Mouse (Mus musculus) midbrain, postnatal 0 days (tissue): ENCODE results near the gene Nfia. TPM values are rescaled to one million over a fixed set of nuclear protein-coding genes. Genes with fewer than 3 reads are reported as not detected.

Experiments
- ATAC-seq: fragments of 200-750 bp; cut with Nextera tagmentation; 2 replicates; pipeline ENCODE4 v1.8.0; 2017; ENCODE audit warnings: moderate number of reproducible peaks, mild to moderate bottlenecking, moderate TSS enrichment, moderate library complexity; ENCODE audit not compliant: low FRiP score
- DNase-seq: peaks from one replicate; pipeline ENCODE4 v3.0.0-alpha.2; 2015; ENCODE audit warnings: low spot score
- H3K27ac ChIP-seq: fragments of 300-500 bp; sonication (generic); 2 replicates; pipeline ENCODE4 v1.5.1; 2014; ENCODE audit warnings: low read depth, mild to moderate bottlenecking, low read length, mixed read lengths
- H3K27me3 ChIP-seq: fragments of 300-500 bp; sonication (generic); 2 replicates; pipeline ENCODE4 v1.6.1; 2014; ENCODE audit warnings: low read length, control low read depth, mixed read lengths; ENCODE audit not compliant: insufficient read depth
- H3K36me3 ChIP-seq: fragments of 300-500 bp; sonication (generic); 2 replicates; pipeline ENCODE4 v1.6.1; 2014; ENCODE audit warnings: low read length, control low read depth, mixed read lengths; ENCODE audit not compliant: insufficient read depth
- H3K4me1 ChIP-seq: fragments of 300-500 bp; sonication (generic); 2 replicates; pipeline ENCODE4 v1.6.1; 2014; ENCODE audit warnings: mild to moderate bottlenecking, control low read depth, antibody characterized with exemption, low read length, mixed read lengths; ENCODE audit not compliant: insufficient read depth
- H3K4me2 ChIP-seq: fragments of 300-500 bp; sonication (generic); 2 replicates; pipeline ENCODE4 v1.6.1; 2014; ENCODE audit warnings: low read depth, mild to moderate bottlenecking, low read length, mixed read lengths; ENCODE audit not compliant: poor library complexity, severe bottlenecking
- H3K4me3 ChIP-seq: fragments of 300-500 bp; sonication (generic); 2 replicates; pipeline ENCODE4 v1.5.1; 2014; ENCODE audit warnings: low read depth, mild to moderate bottlenecking, low read length, moderate library complexity
- H3K9ac ChIP-seq: fragments of 300-500 bp; sonication (generic); replicated peaks from 2 replicates; pipeline ENCODE4 v1.6.1; 2014; ENCODE audit warnings: mild to moderate bottlenecking, low read length, moderate library complexity, mixed read lengths; ENCODE audit not compliant: poor library complexity, severe bottlenecking
- H3K9me3 ChIP-seq: fragments of 300-500 bp; sonication (generic); 2 replicates; pipeline ENCODE4 v1.6.1; 2016; ENCODE audit warnings: low read length, control low read depth
- CTCF ChIP-seq: IDR thresholded peaks from 2 replicates; pipeline ENCODE4 v1.5.1; 2016; ENCODE audit warnings: antibody characterized with exemption, mild to moderate bottlenecking
- WGBS: fragments of 180-500 bp; shearing (Covaris S2); extraction: QIAGEN DNeasy Blood & Tissue Kit; methylation state at CpG from one replicate; pipeline ENCODE4 v1.1.7; 2014; 5-methylcytosine and 5-hydroxymethylcytosine counted together
- polyA plus RNA-seq: library from polyadenylated mRNA; unstranded; fragments of >200 nt; fragmentation: Nextera tagmentation; extraction: Ambion mirVana; gene quantifications from 2 replicates; pipeline ENCODE4 v1.2.1, GENCODE M21; 2015
- total RNA-seq: library from RNA; depleted of rRNA; stranded (reverse); fragments of >200 nt; gene quantifications from 2 replicates; pipeline ENCODE4 v1.2.3, GENCODE M21; 2014

Nfia gene
- total and polyA plus RNA-seq, 2 experiments from 2014 or later: 35.7 to 51.7 TPM

- DNase-seq (no peak), ATAC-seq (no peak)
- H3K4me2 ChIP-seq: no peak overlapping the region
- no peaks in the 10 kb centered on the region for H3K9me3 ChIP-seq
- no peaks in the 10 kb centered on the region for H3K36me3 ChIP-seq
- WGBS: 89% methylated on average over 5 of the region's 5 CpGs
- no peak overlapping the region for H3K27ac ChIP-seq
- TF ChIP-seq CTCF: no peak
- no peak overlapping the region for H3K4me3 ChIP-seq
- no peaks in the 10 kb centered on the region; the same call in 1 of the 2 replicates for H3K4me1 ChIP-seq
- no peaks in the 10 kb centered on the region for H3K27me3 ChIP-seq
- H3K9ac ChIP-seq: no peak overlapping the region
Observed at GRCm38 (mm10) chr4:97914761-97915160, 142.2 kb downstream of the Nfia start.

- TF ChIP-seq CTCF: no peak
- WGBS: 47% methylated on average over 6 of the region's 6 CpGs
- DNase-seq: no peak
- no peak overlapping the region for H3K27ac ChIP-seq
- no peaks in the 10 kb centered on the region for H3K36me3 ChIP-seq
- H3K9ac ChIP-seq: no peak overlapping the region
- H3K4me3 ChIP-seq: no peak overlapping the region
- no peaks in the 10 kb centered on the region for H3K27me3 ChIP-seq
- no peaks in the 10 kb centered on the region; the same call in 1 of the 2 replicates for H3K4me1 ChIP-seq
- H3K4me2 ChIP-seq: no peak overlapping the region
- ATAC-seq: no peak
- no peaks in the 10 kb centered on the region for H3K9me3 ChIP-seq
Observed at GRCm38 (mm10) chr4:97917568-97917967, 145.0 kb downstream of the Nfia start.

GRCm38 (mm10) chr4:97918675-97919074 lies 146.1 kb downstream of the Nfia start:
- Histone ChIP-seq H3K27ac (no peak overlapping the region), H3K36me3 (no peaks in the 10 kb centered on the region), H3K27me3 (no peaks in the 10 kb centered on the region), H3K4me1 (no peaks in the 10 kb centered on the region; the same call in 1 of the 2 replicates), H3K4me2 (no peak overlapping the region), H3K9ac (no peak overlapping the region), H3K9me3 (no peaks in the 10 kb centered on the region), H3K4me3 (no peak overlapping the region)
- 50% methylated on average over 3 of the region's 3 CpGs for WGBS
- no peak for ATAC-seq
- DNase-seq: no peak
- TF ChIP-seq CTCF: peak; percentile 8; the same call in 1 of the 2 replicates

DNA sequence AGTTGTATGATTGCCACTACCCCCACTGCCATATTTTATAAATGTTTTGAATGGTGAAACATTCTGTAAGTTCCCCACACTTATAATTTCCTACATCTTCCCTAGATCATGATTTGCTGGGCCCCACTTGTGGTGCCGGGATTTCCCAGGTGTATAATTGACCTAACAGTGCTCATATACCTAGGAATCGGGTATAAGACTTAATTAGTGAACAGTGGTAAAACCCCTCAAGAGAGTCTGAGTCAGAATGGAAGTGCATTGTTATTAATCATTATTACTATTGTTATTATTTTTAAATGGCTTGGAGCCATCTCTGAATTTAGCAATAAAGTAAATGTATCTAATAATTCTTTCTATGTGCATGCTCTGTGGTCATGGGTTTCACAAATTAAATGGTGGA lies 147.2 kb downstream of the Nfia start:
- no peak overlapping the region for H3K27ac ChIP-seq
- DNase-seq: no peak
- no peak for TF ChIP-seq CTCF

DNA sequence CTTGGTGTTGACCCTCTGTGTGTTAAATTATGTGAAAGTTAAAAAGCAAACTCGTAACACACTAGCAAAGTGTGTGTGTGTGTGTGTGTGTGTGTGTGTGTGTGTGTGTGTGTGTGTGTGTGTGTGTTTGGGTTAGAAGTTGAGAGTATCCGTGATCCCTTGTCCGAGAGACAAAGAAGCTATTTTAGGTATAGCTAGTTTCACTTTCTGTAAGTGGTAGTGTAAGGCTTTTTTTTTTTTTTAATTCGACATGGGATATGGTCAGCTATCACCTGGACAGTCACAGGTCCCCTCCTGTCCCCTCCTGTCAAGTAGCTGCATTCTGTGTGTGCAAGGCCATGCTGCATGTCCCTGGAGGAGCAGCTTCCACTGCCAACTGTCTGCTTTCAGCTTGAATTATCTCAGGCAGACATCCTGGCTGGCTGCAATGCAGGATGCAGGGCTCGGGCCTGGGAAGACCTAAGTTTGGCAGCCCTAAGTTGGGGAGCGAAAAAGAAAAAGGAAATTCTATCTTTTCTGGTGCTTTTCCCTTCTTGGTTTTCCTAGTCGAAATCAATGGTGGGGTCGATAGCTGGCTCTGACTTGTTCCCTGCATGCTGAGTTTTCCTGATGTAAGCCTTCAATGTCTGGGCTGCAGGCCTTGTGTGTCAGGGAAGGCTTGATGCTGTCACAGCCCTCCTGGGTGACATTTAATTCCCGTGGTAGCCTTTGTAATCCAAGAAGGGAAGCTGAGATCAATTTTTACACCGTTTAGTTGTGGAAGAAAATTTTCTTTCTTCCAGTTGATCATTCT lies 147.9 kb downstream of the Nfia start:
- Histone ChIP-seq H3K9ac (no peak overlapping the region), H3K4me1 (peaks cover 4% of the 10 kb centered on the region; the same call in 1 of the 2 replicates), H3K27me3 (no peaks in the 10 kb centered on the region), H3K36me3 (no peaks in the 10 kb centered on the region), H3K27ac (peak overlapping the region; percentile 44; the same call in 1 of the 2 replicates), H3K4me3 (no peak overlapping the region), H3K4me2 (no peak overlapping the region), H3K9me3 (no peaks in the 10 kb centered on the region)
- peak; percentile 47 for DNase-seq
- 45% methylated on average over 10 of the region's 10 CpGs for WGBS
- ATAC-seq: no peak
- TF ChIP-seq CTCF: no peak

More for the DNA sequence above, 147.2 kb downstream of the Nfia start:
- Histone ChIP-seq H3K4me1 (no peaks in the 10 kb centered on the region; the same call in 1 of the 2 replicates), H3K36me3 (no peaks in the 10 kb centered on the region), H3K27me3 (no peaks in the 10 kb centered on the region), H3K9ac (no peak overlapping the region), H3K4me2 (no peak overlapping the region), H3K9me3 (no peaks in the 10 kb centered on the region), H3K4me3 (no peak overlapping the region)
- WGBS: 83% methylated on average over 2 of the region's 2 CpGs
- ATAC-seq: no peak

GRCm38 (mm10) chr4:97921682-97922081 lies 149.1 kb downstream of the Nfia start:
- Histone ChIP-seq H3K9me3 (no peaks in the 10 kb centered on the region), H3K4me3 (no peak overlapping the region), H3K4me1 (peaks cover 4% of the 10 kb centered on the region; the same call in 1 of the 2 replicates), H3K27ac (no peak overlapping the region), H3K4me2 (no peak overlapping the region), H3K27me3 (no peaks in the 10 kb centered on the region), H3K9ac (no peak overlapping the region), H3K36me3 (no peaks in the 10 kb centered on the region)
- ATAC-seq (no peak), DNase-seq (no peak)
- peak; percentile 26 for TF ChIP-seq CTCF
